Mouse (Mus musculus): Measurements from ENCODE around the gene Npcd.

- TF ChIP-seq POLR2A (IDR thresholded peaks at IDR 0.05; ENCODE audit: borderline replicate concordance, insufficient read depth, low read length) (no peak), CTCF (IDR thresholded peaks at IDR 0.05; ENCODE audit: borderline replicate concordance, insufficient read depth, low read depth, low read length) (no peak)
These were observed 43.1 kb downstream of the Npcd start for GRCm38 (mm10) chr15:79790905-79791304.
